7 mouse cellular contexts compared by ENCODE assay signal in genomic region chr17:24455523-24456206, GRCm38 (mm10). TPM values are rescaled to one million over a fixed set of nuclear protein-coding genes. Genes with fewer than 3 reads are reported as not detected.
A peak's percentile ranks its signal among the peaks of the same experiment; 100 is the strongest.
DNase-seq lines count a peak whose midpoint lies in the region; ATAC-seq lines count a peak whose summit lies in the region.
"Not testable (repeated sequence)": the region's sequence is repeated elsewhere in the genome, so short reads cannot be mapped to it uniquely, and the experiment has no call there.

No protein-coding gene starts in this region.

- not testable (repeated sequence) for ATAC-seq in forebrain, embryonic 15.5 days (replicated peaks)
- ATAC-seq in kidney, embryonic 14.5 days (ENCODE audit: low FRiP score, low TSS enrichment): peak; percentile 13
- ATAC-seq in liver, embryonic 11.5 days (replicated peaks; ENCODE audit: low FRiP score): peak; percentile 2; the same call in 1 of the 2 replicates
- peak; percentile 23 for ATAC-seq in neural tube, embryonic 15.5 days (ENCODE audit: low FRiP score)

- H3K4me1 ChIP-seq in brown adipose tissue, adult 24 weeks (ENCODE audit: control insufficient read depth, insufficient read depth, insufficient read length, low read length); kidney, embryonic 14.5 days (ENCODE audit: control insufficient read depth, insufficient read depth, low read length): not testable (repeated sequence)
- H3K4me1 ChIP-seq in forebrain, embryonic 15.5 days: peaks cover 24% of the 10 kb centered on the region
- H3K4me1 ChIP-seq in hindbrain, embryonic 10.5 days (replicated peaks): peaks cover 19% of the 10 kb centered on the region
- H3K4me1 ChIP-seq in liver, embryonic 11.5 days (replicated peaks; ENCODE audit: control insufficient read depth, insufficient read depth, low read length): peaks cover 11% of the 10 kb centered on the region
- H3K4me1 ChIP-seq in midbrain, embryonic 10.5 days: peaks cover 15% of the 10 kb centered on the region
- H3K4me1 ChIP-seq in neural tube, embryonic 15.5 days: peaks cover 39% of the 10 kb centered on the region

- not testable (repeated sequence) for H3K36me3 ChIP-seq in forebrain, embryonic 15.5 days; kidney, embryonic 14.5 days (ENCODE audit: control insufficient read depth, insufficient read depth, low read length); liver, embryonic 11.5 days (ENCODE audit: control insufficient read depth, insufficient read depth, low read length); neural tube, embryonic 15.5 days
- H3K36me3 ChIP-seq in hindbrain, embryonic 10.5 days: peaks cover 12% of the 10 kb centered on the region
- peaks cover 12% of the 10 kb centered on the region for H3K36me3 ChIP-seq in midbrain, embryonic 10.5 days

- H3K27me3 ChIP-seq in forebrain, embryonic 15.5 days; hindbrain, embryonic 10.5 days (ENCODE audit: insufficient read depth, poor library complexity, severe bottlenecking); kidney, embryonic 14.5 days (ENCODE audit: control insufficient read depth, insufficient read depth, low read length); liver, embryonic 11.5 days (replicated peaks; ENCODE audit: control insufficient read depth, insufficient read depth, low read length); midbrain, embryonic 10.5 days (ENCODE audit: low read depth, poor library complexity, severe bottlenecking); neural tube, embryonic 15.5 days (replicated peaks): not testable (repeated sequence)

- 0 out of 2 replicates have a peak overlapping the region, but pooled peaks have one; percentile 17 for H3K4me3 ChIP-seq in brown adipose tissue, adult 24 weeks (ENCODE audit: insufficient read depth, low read depth, low read length)
- peak overlapping the region; percentile 73 for H3K4me3 ChIP-seq in forebrain, embryonic 15.5 days
- peak overlapping the region; percentile 92 for H3K4me3 ChIP-seq in hindbrain, embryonic 10.5 days
- H3K4me3 ChIP-seq in kidney, embryonic 14.5 days (ENCODE audit: low read length): peak overlapping the region; percentile 73
- peak overlapping the region; percentile 21; the same call in 1 of the 2 replicates for H3K4me3 ChIP-seq in liver, embryonic 11.5 days (ENCODE audit: low read depth, low read length)
- peak overlapping the region; percentile 86 for H3K4me3 ChIP-seq in midbrain, embryonic 10.5 days
- peak overlapping the region; percentile 72 for H3K4me3 ChIP-seq in neural tube, embryonic 15.5 days (replicated peaks)

- 49% methylated on average over 10 of the region's 10 CpGs for WGBS in forebrain, embryonic 15.5 days
- WGBS in hindbrain, embryonic 10.5 days: 47% methylated on average over 10 of the region's 10 CpGs
- 45% methylated on average over 10 of the region's 10 CpGs for WGBS in kidney, embryonic 14.5 days
- 45% methylated on average over 10 of the region's 10 CpGs for WGBS in liver, embryonic 11.5 days
- 53% methylated on average over 10 of the region's 10 CpGs for WGBS in midbrain, embryonic 10.5 days
- WGBS in neural tube, embryonic 15.5 days: 51% methylated on average over 10 of the region's 10 CpGs

- H3K9me3 ChIP-seq in forebrain, embryonic 15.5 days; hindbrain, embryonic 10.5 days; kidney, embryonic 14.5 days (ENCODE audit: control insufficient read depth, low read length); liver, embryonic 11.5 days (ENCODE audit: control insufficient read depth, low read length); midbrain, embryonic 10.5 days (replicated peaks); neural tube, embryonic 15.5 days (replicated peaks): not testable (repeated sequence)

- not testable (repeated sequence) for DNase-seq in hindbrain, embryonic 10.5 days (ENCODE audit: low spot score); liver, embryonic 11.5 days (ENCODE audit: low spot score); midbrain, embryonic 10.5 days (ENCODE audit: low spot score)

- H3K4me2 ChIP-seq in forebrain, embryonic 15.5 days (replicated peaks): peak overlapping the region; percentile 74
- H3K4me2 ChIP-seq in kidney, embryonic 14.5 days (replicated peaks; ENCODE audit: low read depth, low read length): peak overlapping the region; percentile 67; the same call in 1 of the 2 replicates
- H3K4me2 ChIP-seq in liver, embryonic 11.5 days: peak overlapping the region; percentile 51
- peak overlapping the region; percentile 67 for H3K4me2 ChIP-seq in neural tube, embryonic 15.5 days

- H3K27ac ChIP-seq in brown adipose tissue, adult 24 weeks (replicated peaks; ENCODE audit: low read depth, low read length); midbrain, embryonic 10.5 days (replicated peaks): not testable (repeated sequence)
- peak overlapping the region; percentile 59 for H3K27ac ChIP-seq in forebrain, embryonic 15.5 days (replicated peaks)
- peak overlapping the region; percentile 95 for H3K27ac ChIP-seq in hindbrain, embryonic 10.5 days
- peak overlapping the region; percentile 26; the same call in 1 of the 2 replicates for H3K27ac ChIP-seq in kidney, embryonic 14.5 days (ENCODE audit: low read depth, low read length)
- peak overlapping the region; percentile 64 for H3K27ac ChIP-seq in liver, embryonic 11.5 days (ENCODE audit: low read depth, low read length)
- peak overlapping the region; percentile 48 for H3K27ac ChIP-seq in neural tube, embryonic 15.5 days (replicated peaks)

- H3K9ac ChIP-seq in forebrain, embryonic 15.5 days (replicated peaks); kidney, embryonic 14.5 days (ENCODE audit: low read depth, low read length); neural tube, embryonic 15.5 days (replicated peaks): not testable (repeated sequence)
- H3K9ac ChIP-seq in liver, embryonic 11.5 days (ENCODE audit: low read depth, low read length): peak overlapping the region; percentile 37; the same call in 1 of the 2 replicates

RNA-seq across cellular contexts. Expression of gene Dnase1l2, which starts 12.8 kb away (rescaled TPM):
- not detected in 2 replicates for polyA plus RNA-seq in brown adipose tissue, adult 24 weeks (2012; ENCODE audit: insufficient read depth, insufficient read length, missing spikeins)
- polyA plus RNA-seq in forebrain, embryonic 15.5 days (2015; fragmentation: Nextera tagmentation; extraction: Ambion mirVana): 5.7 and 6.6 TPM in 2 replicates
- polyA plus RNA-seq in hindbrain, embryonic 10.5 days (2016; fragmentation: Nextera tagmentation; extraction: Ambion mirVana): 3.0 and 4.3 TPM in 2 replicates
- polyA plus RNA-seq in kidney, embryonic 14.5 days (2014; fragmentation: Nextera tagmentation; extraction: Ambion mirVana): 2.5 and 2.8 TPM in 2 replicates
- polyA plus RNA-seq in liver, embryonic 11.5 days (2014; fragmentation: Nextera tagmentation; extraction: Ambion mirVana): 1.1 and 1.3 TPM in 2 replicates
- 2.7 and 3.4 TPM in 2 replicates for polyA plus RNA-seq in midbrain, embryonic 10.5 days (2016; fragmentation: Nextera tagmentation; extraction: Ambion mirVana)
- polyA plus RNA-seq in neural tube, embryonic 15.5 days (2015; fragmentation: Nextera tagmentation; extraction: Ambion mirVana): 5.4 and 8.7 TPM in 2 replicates

RNA-seq across cellular contexts. Expression of gene E4f1, which starts 14.4 kb away (rescaled TPM):
- 6.9 and 7.0 TPM in 2 replicates for polyA plus RNA-seq in brown adipose tissue, adult 24 weeks (2012; ENCODE audit: insufficient read depth, insufficient read length, missing spikeins)
- polyA plus RNA-seq in forebrain, embryonic 15.5 days (2015; fragmentation: Nextera tagmentation; extraction: Ambion mirVana): 44.0 and 44.9 TPM in 2 replicates
- polyA plus RNA-seq in hindbrain, embryonic 10.5 days (2016; fragmentation: Nextera tagmentation; extraction: Ambion mirVana): 37.8 and 40.1 TPM in 2 replicates
- 21.6 and 23.2 TPM in 2 replicates for polyA plus RNA-seq in kidney, embryonic 14.5 days (2014; fragmentation: Nextera tagmentation; extraction: Ambion mirVana)
- polyA plus RNA-seq in liver, embryonic 11.5 days (2014; fragmentation: Nextera tagmentation; extraction: Ambion mirVana): 20.0 and 23.5 TPM in 2 replicates
- 36.2 and 42.9 TPM in 2 replicates for polyA plus RNA-seq in midbrain, embryonic 10.5 days (2016; fragmentation: Nextera tagmentation; extraction: Ambion mirVana)
- polyA plus RNA-seq in neural tube, embryonic 15.5 days (2015; fragmentation: Nextera tagmentation; extraction: Ambion mirVana): 46.3 and 49.5 TPM in 2 replicates

RNA-seq across cellular contexts. Expression of gene Pgp, which starts 14.5 kb away (rescaled TPM):
- polyA plus RNA-seq in brown adipose tissue, adult 24 weeks (2012; ENCODE audit: insufficient read depth, insufficient read length, missing spikeins): 40.0 and 47.3 TPM in 2 replicates
- polyA plus RNA-seq in forebrain, embryonic 15.5 days (2015; fragmentation: Nextera tagmentation; extraction: Ambion mirVana): 51.0 and 54.0 TPM in 2 replicates
- polyA plus RNA-seq in hindbrain, embryonic 10.5 days (2016; fragmentation: Nextera tagmentation; extraction: Ambion mirVana): 80.9 and 81.8 TPM in 2 replicates
- 54.1 and 65.0 TPM in 2 replicates for polyA plus RNA-seq in kidney, embryonic 14.5 days (2014; fragmentation: Nextera tagmentation; extraction: Ambion mirVana)
- polyA plus RNA-seq in liver, embryonic 11.5 days (2014; fragmentation: Nextera tagmentation; extraction: Ambion mirVana): 119 and 123 TPM in 2 replicates
- 76.4 and 83.5 TPM in 2 replicates for polyA plus RNA-seq in midbrain, embryonic 10.5 days (2016; fragmentation: Nextera tagmentation; extraction: Ambion mirVana)
- polyA plus RNA-seq in neural tube, embryonic 15.5 days (2015; fragmentation: Nextera tagmentation; extraction: Ambion mirVana): 76.1 and 79.7 TPM in 2 replicates

RNA-seq across cellular contexts. Expression of gene Bricd5, which starts 18.0 kb away (rescaled TPM):
- not detected in 2 replicates for polyA plus RNA-seq in brown adipose tissue, adult 24 weeks (2012; ENCODE audit: insufficient read depth, insufficient read length, missing spikeins)
- polyA plus RNA-seq in forebrain, embryonic 15.5 days (2015; fragmentation: Nextera tagmentation; extraction: Ambion mirVana): 0.40 TPM in 1 of 2 replicates, not detected in the other
- polyA plus RNA-seq in hindbrain, embryonic 10.5 days (2016; fragmentation: Nextera tagmentation; extraction: Ambion mirVana): 0.61 and 2.5 TPM in 2 replicates
- 0.71 and 1.6 TPM in 2 replicates for polyA plus RNA-seq in kidney, embryonic 14.5 days (2014; fragmentation: Nextera tagmentation; extraction: Ambion mirVana)
- 0.25 and 0.26 TPM in 2 replicates for polyA plus RNA-seq in liver, embryonic 11.5 days (2014; fragmentation: Nextera tagmentation; extraction: Ambion mirVana)
- polyA plus RNA-seq in midbrain, embryonic 10.5 days (2016; fragmentation: Nextera tagmentation; extraction: Ambion mirVana): 0.21 and 0.22 TPM in 2 replicates
- 0.73 TPM in 1 of 2 replicates, not detected in the other for polyA plus RNA-seq in neural tube, embryonic 15.5 days (2015; fragmentation: Nextera tagmentation; extraction: Ambion mirVana)

RNA-seq across cellular contexts. Expression of gene Mlst8, which starts 23.2 kb away (rescaled TPM):
- polyA plus RNA-seq in brown adipose tissue, adult 24 weeks (2012; ENCODE audit: insufficient read depth, insufficient read length, missing spikeins): 6.6 and 9.8 TPM in 2 replicates
- 35.2 and 36.4 TPM in 2 replicates for polyA plus RNA-seq in forebrain, embryonic 15.5 days (2015; fragmentation: Nextera tagmentation; extraction: Ambion mirVana)
- 35.1 and 36.0 TPM in 2 replicates for polyA plus RNA-seq in hindbrain, embryonic 10.5 days (2016; fragmentation: Nextera tagmentation; extraction: Ambion mirVana)
- polyA plus RNA-seq in kidney, embryonic 14.5 days (2014; fragmentation: Nextera tagmentation; extraction: Ambion mirVana): 36.4 and 36.9 TPM in 2 replicates
- 22.3 TPM in 2 replicates for polyA plus RNA-seq in liver, embryonic 11.5 days (2014; fragmentation: Nextera tagmentation; extraction: Ambion mirVana)
- polyA plus RNA-seq in midbrain, embryonic 10.5 days (2016; fragmentation: Nextera tagmentation; extraction: Ambion mirVana): 40.2 and 40.9 TPM in 2 replicates
- polyA plus RNA-seq in neural tube, embryonic 15.5 days (2015; fragmentation: Nextera tagmentation; extraction: Ambion mirVana): 29.5 and 33.1 TPM in 2 replicates

Comparison
In these comparisons a context has a peak if more than half of its experiments do, and no peak if none do; other contexts are left out.
1. H3K4me3 ChIP-seq: peak in every context shown above with its lines; median percentile 92 in hindbrain, embryonic 10.5 days; 86 in midbrain, embryonic 10.5 days; 73 in forebrain, embryonic 15.5 days; 73 in kidney, embryonic 14.5 days; 72 in neural tube, embryonic 15.5 days; 21 in liver, embryonic 11.5 days; 17 in brown adipose tissue, adult 24 weeks.